Comparison of ENCODE assay signal across 12 mouse cellular contexts in genomic region chr2:30487597-30487996, GRCm38 (mm10). TPM values are rescaled to one million over a fixed set of nuclear protein-coding genes. Genes with fewer than 3 reads are reported as not detected.
DNase-seq lines count a peak whose midpoint lies in the region; ATAC-seq and TF ChIP-seq lines count a peak whose summit lies in the region.
"Had no signal": no experiment of that assay in that cellular context is flagged by ENCODE, and none has a peak within 500 bp of the region (broad histone marks: within the 10 kb centered on the region; RNA-seq: fewer than 3 reads in every experiment).

No protein-coding gene starts in this region.

- TF ChIP-seq CTCF in bone marrow macrophage, adult 2 months (IDR thresholded peaks at IDR 0.05; ENCODE audit: low read depth, low read length): no peak

- H3K4me1 ChIP-seq in midbrain, embryonic 12.5 days: no peaks in the 10 kb centered on the region
- no peaks in the 10 kb centered on the region for H3K4me1 ChIP-seq in midbrain, embryonic 14.5 days (ENCODE audit: control insufficient read depth, insufficient read depth, low read length)
- H3K4me1 ChIP-seq in bone marrow macrophage, adult 2 months (ENCODE audit: control insufficient read depth, insufficient read depth, low read length): peaks cover 17% of the 10 kb centered on the region
- no peaks in the 10 kb centered on the region for H3K4me1 ChIP-seq in heart, embryonic 16.5 days (ENCODE audit: control insufficient read depth, insufficient read depth, low read length)
- no peaks in the 10 kb centered on the region; the same call in 1 of the 2 replicates for H3K4me1 ChIP-seq in stomach, embryonic 16.5 days (ENCODE audit: control insufficient read depth, insufficient read depth, low read length)

- DNase-seq in midbrain, embryonic 14.5 days: no peak
- DNase-seq in spleen, adult 18-20 months: no peak
- no peak for DNase-seq in urinary bladder, postnatal 36 days (ENCODE audit: low spot score in 2 of 2)
- DNase-seq: cerebellum, postnatal 14 days; kidney, adult 18-20 months; right cerebral cortex, postnatal 25 days had no signal

- no peak overlapping the region for H3K27ac ChIP-seq in midbrain, embryonic 12.5 days (replicated peaks)
- H3K27ac ChIP-seq in midbrain, embryonic 14.5 days (replicated peaks; ENCODE audit: low read depth, low read length): no peak overlapping the region
- H3K27ac ChIP-seq in bone marrow macrophage, adult 2 months (ENCODE audit: insufficient read depth, low read depth, low read length): peak overlapping the region; percentile 55
- H3K27ac ChIP-seq in heart, embryonic 16.5 days (ENCODE audit: low read length): no peak overlapping the region
- no peak overlapping the region for H3K27ac ChIP-seq in stomach, embryonic 16.5 days (ENCODE audit: low read length)

- H3K4me2 ChIP-seq in midbrain, embryonic 12.5 days (replicated peaks): no peak overlapping the region
- H3K4me2 ChIP-seq in midbrain, embryonic 14.5 days (ENCODE audit: low read length): no peak overlapping the region
- H3K4me2 ChIP-seq in heart, embryonic 16.5 days (ENCODE audit: low read depth, low read length): no peak overlapping the region
- no peak overlapping the region for H3K4me2 ChIP-seq in stomach, embryonic 16.5 days (ENCODE audit: low read depth, low read length)
- H3K4me2 ChIP-seq: liver, embryonic 11.5 days had no signal

- WGBS in midbrain, embryonic 12.5 days: 24% methylated on average over 7 of the region's 7 CpGs
- 34% methylated on average over 7 of the region's 7 CpGs for WGBS in midbrain, embryonic 14.5 days
- WGBS in heart, embryonic 16.5 days: 28% methylated on average over 7 of the region's 7 CpGs
- 41% methylated on average over 7 of the region's 7 CpGs for WGBS in stomach, embryonic 16.5 days

- H3K27me3 ChIP-seq in midbrain, embryonic 12.5 days: no peaks in the 10 kb centered on the region
- no peaks in the 10 kb centered on the region for H3K27me3 ChIP-seq in midbrain, embryonic 14.5 days (ENCODE audit: control insufficient read depth, insufficient read depth, low read length)
- no peaks in the 10 kb centered on the region for H3K27me3 ChIP-seq in heart, embryonic 16.5 days (ENCODE audit: control insufficient read depth, insufficient read depth, low read length)
- H3K27me3 ChIP-seq in stomach, embryonic 16.5 days (ENCODE audit: control insufficient read depth, insufficient read depth, low read length): no peaks in the 10 kb centered on the region

- ATAC-seq in midbrain, embryonic 12.5 days (ENCODE audit: low FRiP score, low read depth): no peak
- no peak for ATAC-seq in midbrain, embryonic 14.5 days (ENCODE audit: low FRiP score, low TSS enrichment)
- no peak for ATAC-seq in heart, embryonic 16.5 days (replicated peaks; ENCODE audit: extremely low read depth, insufficient read depth, low FRiP score)
- no peak for ATAC-seq in stomach, embryonic 16.5 days (ENCODE audit: insufficient read depth, low FRiP score)
- no peak for ATAC-seq in frontal cortex, adult (ENCODE audit: low TSS enrichment)

- H3K4me3 ChIP-seq in midbrain, embryonic 12.5 days: no peak overlapping the region
- H3K4me3 ChIP-seq in midbrain, embryonic 14.5 days (replicated peaks; ENCODE audit: low read depth, low read length): no peak overlapping the region
- no peak overlapping the region for H3K4me3 ChIP-seq in bone marrow macrophage, adult 2 months (ENCODE audit: insufficient read depth, low read length)
- no peak overlapping the region for H3K4me3 ChIP-seq in heart, embryonic 16.5 days (ENCODE audit: low read length)
- H3K4me3 ChIP-seq in stomach, embryonic 16.5 days (replicated peaks; ENCODE audit: low read length): no peak overlapping the region

- H3K9me3 ChIP-seq in midbrain, embryonic 12.5 days: no peaks in the 10 kb centered on the region
- no peaks in the 10 kb centered on the region for H3K9me3 ChIP-seq in midbrain, embryonic 14.5 days (ENCODE audit: control insufficient read depth, low read length)
- H3K9me3 ChIP-seq in heart, embryonic 16.5 days (replicated peaks; ENCODE audit: control insufficient read depth, low read length): no peaks in the 10 kb centered on the region
- H3K9me3 ChIP-seq in stomach, embryonic 16.5 days (replicated peaks; ENCODE audit: control insufficient read depth, low read length): no peaks in the 10 kb centered on the region

- TF ChIP-seq POLR2A in bone marrow macrophage, adult 2 months (IDR thresholded peaks at IDR 0.05; ENCODE audit: borderline replicate concordance, low read depth, low read length): no peak

- H3K9ac ChIP-seq in midbrain, embryonic 12.5 days (replicated peaks): 0 out of 2 replicates have a peak overlapping the region, but pooled peaks have one; percentile 12
- no peak overlapping the region for H3K9ac ChIP-seq in midbrain, embryonic 14.5 days (replicated peaks; ENCODE audit: low read length)
- 0 out of 2 replicates have a peak overlapping the region, but pooled peaks have one; percentile 16 for H3K9ac ChIP-seq in heart, embryonic 16.5 days (ENCODE audit: low read length)
- peak overlapping the region; percentile 34; the same call in 1 of the 2 replicates for H3K9ac ChIP-seq in stomach, embryonic 16.5 days (ENCODE audit: low read length)

- H3K36me3 ChIP-seq in midbrain, embryonic 12.5 days: no peaks in the 10 kb centered on the region
- no peaks in the 10 kb centered on the region for H3K36me3 ChIP-seq in midbrain, embryonic 14.5 days (ENCODE audit: control insufficient read depth, insufficient read depth, low read length)
- no peaks in the 10 kb centered on the region for H3K36me3 ChIP-seq in heart, embryonic 16.5 days (ENCODE audit: control insufficient read depth, insufficient read depth)
- no peaks in the 10 kb centered on the region for H3K36me3 ChIP-seq in stomach, embryonic 16.5 days (ENCODE audit: control insufficient read depth, insufficient read depth, low read length)

RNA-seq across cellular contexts. Expression of gene Ier5l, which starts 13.6 kb away (rescaled TPM):
- 2.7 and 3.4 TPM in 2 replicates for polyA plus RNA-seq in midbrain, embryonic 12.5 days (2016; fragmentation: Nextera tagmentation; extraction: Ambion mirVana)
- 3.7 and 4.3 TPM in 2 replicates for polyA plus RNA-seq in midbrain, embryonic 14.5 days (2014; fragmentation: Nextera tagmentation; extraction: Ambion mirVana)
- polyA plus RNA-seq in bone marrow macrophage, adult 2 months (2012; ENCODE audit: insufficient read depth, insufficient read length, missing spikeins): 2.0 and 2.4 TPM in 2 replicates
- 0.72 and 0.85 TPM in 2 replicates for polyA plus RNA-seq in heart, embryonic 16.5 days (2015; fragmentation: Nextera tagmentation; extraction: Ambion mirVana)
- polyA plus RNA-seq in stomach, embryonic 16.5 days (2015; fragmentation: Nextera tagmentation; extraction: Ambion mirVana): 0.56 and 0.83 TPM in 2 replicates
